Mouse (Mus musculus): Measurements from ENCODE around the gene Bpifb9b.
A peak's percentile ranks its signal among the peaks of the same experiment; 100 is the strongest.
"Not testable (repeated sequence)": the region's sequence is repeated elsewhere in the genome, so short reads cannot be mapped to it uniquely, and the experiment has no call there.

The Bpifb9b gene

DNA sequence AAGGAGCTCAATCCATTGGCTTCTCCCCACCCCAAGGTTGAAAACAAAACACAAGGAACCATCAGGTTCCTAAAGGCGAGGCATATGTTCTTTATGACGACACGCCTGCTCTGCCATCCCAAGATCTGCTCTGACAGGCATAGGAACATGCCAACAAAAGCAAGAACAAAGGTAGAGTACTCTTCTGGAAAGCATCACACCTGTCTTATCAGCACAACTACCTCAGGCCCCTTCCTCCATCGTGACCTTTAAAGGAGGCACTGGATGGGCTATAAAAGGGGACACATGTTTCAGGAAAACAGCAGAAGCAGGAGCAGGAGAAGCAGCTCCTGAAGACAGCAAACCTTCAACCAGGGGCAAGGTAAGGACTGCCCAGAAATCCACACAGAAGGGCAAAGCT lies at the start of gene Bpifb9b:
Gene Bpifb9b, plus strand, starts transcription at position 301 of the 400 bp plus-strand sequence.
- DNase-seq (ENCODE audit: low spot score in 2 of 2), result not testable (repeated sequence)

- DNase-seq (ENCODE audit: low spot score in 2 of 2), result not testable (repeated sequence)
These were observed 49.5 kb upstream of the Bpifb9b start, which contains the start of gene Bpifb9a for GRCm38 (mm10) chr2:154257554-154257953. TSS of gene Bpifb9a (plus strand) at chr2:154257854.

- not testable (repeated sequence) for DNase-seq (ENCODE audit: low spot score in 2 of 2)
These were observed 42.6 kb upstream of the Bpifb9b start for GRCm38 (mm10) chr2:154264397-154264796.

DNA sequence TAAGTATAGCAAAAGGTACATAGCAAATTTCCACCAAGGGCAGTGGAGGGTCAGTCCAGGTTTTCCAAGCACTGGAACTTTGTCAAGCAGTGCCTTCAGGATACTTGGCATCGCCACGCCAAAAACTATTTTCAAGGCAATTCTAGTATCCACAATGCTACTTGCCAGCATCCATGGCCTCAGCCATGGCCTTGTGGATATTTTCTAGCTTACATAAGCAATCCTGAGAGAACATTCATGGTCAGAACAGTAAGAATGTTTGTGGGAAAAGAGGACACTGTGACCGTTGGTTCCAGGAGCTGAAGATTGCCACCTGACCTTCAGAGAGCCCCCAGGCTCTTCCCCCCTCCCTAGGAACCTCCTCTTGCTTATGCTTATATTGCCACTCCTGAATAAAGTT lies 15.2 kb upstream of the Bpifb9b start:
- DNase-seq (ENCODE audit: low spot score in 2 of 2), result not testable (repeated sequence)

- no peak for DNase-seq (ENCODE audit: low spot score in 2 of 2)
These were observed 14.2 kb upstream of the Bpifb9b start for GRCm38 (mm10) chr2:154292833-154293232.

DNA sequence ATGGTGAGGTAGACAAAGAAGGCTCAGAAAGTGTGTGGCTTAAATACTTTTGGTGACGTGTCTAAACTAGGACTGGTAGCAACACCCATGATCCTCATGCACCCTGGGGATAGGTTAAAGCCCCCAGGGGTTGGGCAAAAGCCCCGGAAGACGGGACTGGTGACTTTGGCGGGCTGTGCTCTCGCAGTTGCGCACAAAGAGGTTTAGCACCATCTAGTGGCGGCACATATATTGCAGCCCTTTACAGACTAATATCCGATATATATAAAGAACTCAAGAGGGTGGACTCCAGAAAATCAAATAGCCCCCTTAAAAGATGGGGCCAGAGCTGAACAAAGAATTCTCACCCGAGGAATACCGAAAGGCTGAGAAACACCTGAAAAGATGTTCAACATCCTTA lies 12.3 kb upstream of the Bpifb9b start:
- not testable (repeated sequence) for DNase-seq (ENCODE audit: low spot score in 2 of 2)

DNA sequence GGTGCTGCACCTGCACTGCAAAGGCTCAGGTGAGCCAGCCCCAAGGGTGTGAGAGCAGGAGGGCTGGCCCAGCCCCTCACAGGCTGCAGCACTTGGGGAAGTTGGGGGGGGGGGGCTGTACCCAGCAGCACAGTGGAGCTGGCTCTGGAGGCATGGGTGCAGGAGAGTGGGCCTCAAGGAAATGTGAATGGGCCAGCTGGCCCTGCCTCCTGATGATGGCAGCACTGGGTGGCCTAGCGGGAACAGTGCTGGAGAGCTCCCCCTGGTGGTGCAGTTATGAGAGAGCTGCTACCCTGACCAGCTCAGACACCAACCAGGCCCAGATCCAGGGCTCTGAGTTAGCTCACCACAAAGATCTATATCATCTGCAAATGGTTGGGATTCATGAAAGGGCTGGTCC lies 6.5 kb upstream of the Bpifb9b start:
- peak in 1 of 2 experiments; percentile 74 for DNase-seq (ENCODE audit: low spot score in 2 of 2)

- DNase-seq (ENCODE audit: low spot score in 2 of 2), result no peak
These were observed 5.3 kb upstream of the Bpifb9b start for GRCm38 (mm10) chr2:154301763-154302162.

- DNase-seq (ENCODE audit: low spot score in 2 of 2), result not testable (repeated sequence)
These were observed 2.4 kb upstream of the Bpifb9b start for GRCm38 (mm10) chr2:154304604-154305003.

GRCm38 (mm10) chr2:154313771-154314170 lies 6.7 kb downstream of the Bpifb9b start:
- DNase-seq (ENCODE audit: low spot score in 2 of 2), result not testable (repeated sequence)

DNA sequence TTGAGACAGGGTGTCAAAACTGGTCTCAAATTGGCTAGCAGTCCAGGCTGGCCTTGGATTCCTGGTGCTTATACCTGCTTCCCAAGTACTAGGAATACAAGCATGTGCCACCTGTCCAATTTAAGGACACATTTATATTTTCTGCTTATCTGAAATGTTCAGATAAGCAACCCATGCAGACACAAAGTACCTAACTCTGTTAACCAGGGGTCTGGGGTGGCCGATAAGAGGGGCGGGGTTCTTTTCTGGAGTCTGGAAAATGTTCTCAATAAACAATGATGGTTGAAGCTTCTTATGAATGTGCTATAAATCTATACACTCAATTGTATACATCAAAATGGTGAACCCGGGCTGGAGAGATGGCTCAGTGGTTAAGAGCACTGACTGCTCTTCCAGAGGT lies 19.8 kb downstream of the Bpifb9b start:
- DNase-seq (ENCODE audit: low spot score in 2 of 2), result no peak

DNA sequence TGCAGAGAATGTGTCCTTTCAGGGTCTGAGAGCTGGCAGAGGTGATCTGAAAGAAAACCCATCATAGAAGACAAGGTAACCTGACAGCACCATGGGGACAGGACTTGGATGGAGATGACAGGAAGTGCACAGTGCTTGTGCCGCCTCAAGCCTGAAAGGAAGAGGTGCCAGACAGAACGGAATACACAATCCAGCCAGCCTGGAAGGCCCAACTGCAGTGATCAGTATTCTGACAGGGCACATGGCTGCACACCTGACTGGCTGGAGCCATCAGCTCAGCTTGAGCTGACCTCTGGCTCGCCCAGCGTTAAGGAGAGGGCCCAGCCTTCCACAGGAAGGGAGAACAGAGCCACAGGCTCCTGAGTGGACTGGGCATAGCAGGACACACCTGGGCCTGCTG lies 28.5 kb downstream of the Bpifb9b start:
- DNase-seq (ENCODE audit: low spot score in 2 of 2), result no peak

DNA sequence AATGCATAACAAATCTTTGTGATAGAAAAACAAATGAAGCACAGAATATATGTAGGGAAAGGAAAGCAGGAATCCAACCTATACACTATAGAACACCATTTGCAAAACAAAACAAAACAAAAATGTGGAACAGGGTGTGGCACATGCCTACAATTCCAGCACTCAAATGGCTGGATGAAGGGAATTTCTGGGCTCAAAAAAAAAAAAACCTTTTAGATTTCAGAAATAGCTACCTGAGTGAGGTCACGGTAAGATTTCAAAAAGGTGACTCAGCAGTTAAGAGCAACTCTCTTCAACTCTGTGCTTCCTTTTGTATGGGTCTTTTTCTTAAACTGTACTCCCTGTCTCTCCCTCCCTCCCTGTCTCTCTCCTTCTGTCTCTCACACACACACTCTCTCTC lies 31.1 kb downstream of the Bpifb9b start:
- DNase-seq (ENCODE audit: low spot score in 2 of 2), result no peak

DNA sequence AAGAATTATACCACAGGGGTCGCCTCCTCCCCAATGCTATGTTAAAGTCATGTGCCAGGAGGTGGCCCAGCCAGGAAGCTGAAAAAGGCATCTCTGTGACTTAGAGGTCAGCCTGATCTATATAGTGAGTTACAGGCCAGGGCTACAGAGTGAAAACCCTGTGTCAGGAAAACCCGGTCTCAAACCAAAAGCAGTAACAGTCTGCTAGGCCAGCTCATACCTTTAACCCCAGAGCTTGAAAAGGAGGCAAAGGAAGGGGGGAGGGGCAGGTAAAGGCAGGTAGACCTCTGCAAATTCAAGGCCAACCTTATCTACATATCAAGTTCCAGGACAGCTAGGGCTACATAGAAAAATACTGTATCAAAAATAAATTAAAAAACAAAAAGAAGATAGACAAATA lies 32.3 kb downstream of the Bpifb9b start:
- no peak for DNase-seq (ENCODE audit: low spot score in 2 of 2)

DNA sequence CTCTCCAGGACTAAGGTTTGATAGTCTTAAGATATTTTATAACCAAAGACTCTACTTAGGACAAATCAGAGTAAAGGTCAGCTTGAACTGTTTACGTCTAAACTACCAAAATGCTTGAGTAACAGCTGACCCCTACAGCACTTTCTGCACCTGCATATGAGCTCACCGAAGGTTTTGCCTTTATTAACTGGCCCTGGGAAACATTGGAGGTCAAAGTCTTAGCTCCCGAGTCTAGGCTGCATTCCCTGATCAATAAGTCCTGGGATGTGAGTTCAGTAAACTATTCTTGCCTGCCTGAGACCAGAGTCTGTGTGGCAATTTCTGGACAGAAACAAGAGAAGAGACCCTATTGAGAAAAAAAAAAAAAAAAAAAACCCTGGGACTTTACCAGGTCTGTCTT lies 41.1 kb downstream of the Bpifb9b start:
- DNase-seq (ENCODE audit: low spot score in 2 of 2), result no peak

GRCm38 (mm10) chr2:154354000-154354425 lies 47.0 kb downstream of the Bpifb9b start:
- DNase-seq (ENCODE audit: low spot score in 2 of 2), result not testable (repeated sequence)

DNA sequence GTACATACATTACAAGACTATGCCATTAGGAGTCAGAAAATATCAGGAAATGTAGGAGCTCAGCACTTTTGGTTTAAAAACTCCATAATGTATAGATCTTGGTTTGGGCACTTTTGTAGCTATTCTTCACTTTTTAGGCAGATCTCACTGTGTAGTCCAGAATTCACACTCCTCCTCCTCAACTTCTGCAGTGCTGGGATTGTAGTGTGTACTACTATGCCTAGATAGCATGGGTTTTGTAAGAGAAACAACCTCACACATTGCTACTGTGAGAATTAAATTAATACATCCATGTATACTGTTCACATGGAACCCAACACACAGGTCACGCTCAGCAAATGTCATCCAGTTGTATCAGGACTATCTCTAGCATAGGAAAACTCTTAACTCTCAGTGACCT lies 60.5 kb downstream of the Bpifb9b start:
- no peak for DNase-seq (ENCODE audit: low spot score in 2 of 2)
